Mouse (Mus musculus): ENCODE measurements around the gene Lsm5.

Lsm5 gene

DNA sequence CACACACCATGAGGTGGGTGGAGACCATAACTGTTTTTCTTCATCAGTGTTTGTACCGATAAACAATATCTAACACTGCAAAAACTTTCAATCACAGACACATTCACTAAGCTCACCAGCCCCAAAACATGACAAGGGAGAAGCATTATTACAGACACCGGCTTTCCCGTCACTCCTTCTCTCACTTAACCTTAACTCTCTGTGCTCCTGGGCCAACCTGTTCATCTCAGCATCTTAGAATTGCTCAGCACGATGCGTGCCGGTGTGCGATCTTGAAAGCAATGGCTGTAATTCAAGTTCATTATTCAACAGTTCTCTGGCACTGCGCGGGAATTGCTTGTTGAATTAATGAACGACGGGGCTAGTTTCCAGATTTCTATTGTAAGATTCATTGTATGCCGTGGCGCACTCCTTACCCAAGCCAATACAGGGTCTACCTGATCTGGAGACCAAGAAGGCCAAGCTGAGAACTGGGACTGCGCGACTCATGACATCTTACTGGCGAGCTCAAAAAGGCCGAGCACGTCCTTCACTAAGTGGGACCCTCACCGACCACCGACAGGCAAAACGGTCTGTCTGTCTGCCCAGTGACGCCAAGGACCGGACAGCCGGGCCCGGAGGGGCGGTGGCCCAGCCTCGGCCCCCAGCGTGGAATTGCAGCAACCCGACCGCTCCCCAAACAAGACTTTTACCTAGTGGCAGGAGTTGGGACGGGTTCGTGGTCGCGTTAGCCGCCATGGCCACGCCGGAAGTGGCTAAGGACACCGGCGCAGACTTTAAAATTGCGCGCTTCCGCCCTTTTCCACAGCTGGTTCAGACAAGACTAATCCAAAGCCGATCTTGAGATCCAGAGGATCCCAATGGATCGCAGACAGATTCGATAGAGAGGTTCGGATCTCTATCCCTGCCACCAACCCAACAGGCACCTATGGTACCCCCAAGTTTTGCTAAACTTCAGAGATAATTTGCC lies at the start of gene Lsm5:
Gene Lsm5 (minus strand): TSS at position 780 of the 970 bp plus-strand sequence.
- in situ Hi-C loops (cut with MboI, MseI), result loop anchor here (10.0 kb wide), 2 partner anchors 91 to 1001 kb away; partner anchors contain the start of genes Kbtbd2 and Lancl2

DNA sequence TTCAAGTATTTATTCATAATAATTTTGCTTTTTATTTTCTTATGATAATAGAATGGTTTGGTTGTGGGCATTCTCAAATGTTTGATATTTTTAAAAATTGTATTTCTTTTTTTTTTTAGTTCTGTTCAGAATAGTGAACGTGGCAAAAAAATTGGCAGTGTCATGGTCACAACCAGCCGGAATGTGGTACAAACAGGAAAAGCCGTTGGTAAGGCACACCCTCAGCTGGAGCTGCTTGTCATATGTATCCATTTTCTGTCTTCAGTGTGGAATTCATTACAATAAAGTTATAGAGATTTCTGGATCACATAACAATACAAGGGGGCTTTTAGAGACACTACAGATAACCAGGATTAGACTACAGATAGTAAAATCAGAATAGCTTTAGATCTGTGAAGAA lies 49.2 kb upstream of the Lsm5 start:
- in situ Hi-C loops (cut with MboI, MseI), result no loop called here

DNA sequence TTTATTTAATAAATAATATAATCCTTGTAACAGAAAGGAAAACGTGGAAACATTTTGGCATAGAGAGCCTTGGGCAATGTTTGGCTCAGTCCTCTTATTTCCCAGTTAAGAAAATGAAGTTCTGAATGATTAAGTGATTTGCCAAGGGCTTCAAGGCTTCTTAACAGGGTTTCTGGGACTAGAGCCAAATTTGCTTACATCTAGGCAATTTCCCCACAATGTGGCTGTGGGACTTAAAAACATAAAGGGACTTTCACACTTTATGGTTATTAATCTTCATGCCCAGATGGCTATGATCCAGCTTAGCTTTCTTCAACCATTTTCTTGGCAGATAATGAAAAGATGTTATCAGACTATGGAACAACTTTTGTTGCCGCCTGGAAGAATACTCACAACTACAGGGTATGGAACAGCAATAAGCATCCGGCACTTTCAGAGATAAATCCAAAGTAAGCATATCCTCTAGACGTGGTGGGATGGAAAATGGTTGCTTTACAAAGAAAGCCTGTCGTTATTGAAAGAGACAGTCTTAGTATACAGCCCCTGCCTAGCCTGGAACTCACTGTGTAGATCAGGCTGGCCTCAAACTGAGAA lies 41.5 kb upstream of the Lsm5 start:
- in situ Hi-C loops (cut with MboI, MseI), result no loop called here

DNA sequence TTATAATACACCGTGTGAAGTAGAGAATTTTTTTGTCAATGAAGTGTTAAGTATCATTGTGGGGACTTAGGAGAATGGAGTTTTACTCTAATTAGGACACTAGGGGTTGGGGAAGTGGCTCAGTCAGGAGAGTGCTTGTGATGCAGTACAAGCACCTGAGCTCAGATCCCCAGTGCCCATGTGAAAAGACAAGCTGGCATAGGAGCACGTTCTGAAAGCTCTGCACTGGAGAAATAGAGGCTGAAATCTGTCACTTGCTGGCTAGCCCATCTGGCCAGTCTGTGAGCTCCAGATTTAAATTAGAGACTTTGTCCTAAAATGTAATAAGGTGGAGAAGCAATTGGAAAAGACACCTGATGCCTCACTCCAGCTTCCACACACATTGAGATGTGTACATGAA lies 28.0 kb upstream of the Lsm5 start:
- in situ Hi-C loops (cut with MboI, MseI), result no loop called here

DNA sequence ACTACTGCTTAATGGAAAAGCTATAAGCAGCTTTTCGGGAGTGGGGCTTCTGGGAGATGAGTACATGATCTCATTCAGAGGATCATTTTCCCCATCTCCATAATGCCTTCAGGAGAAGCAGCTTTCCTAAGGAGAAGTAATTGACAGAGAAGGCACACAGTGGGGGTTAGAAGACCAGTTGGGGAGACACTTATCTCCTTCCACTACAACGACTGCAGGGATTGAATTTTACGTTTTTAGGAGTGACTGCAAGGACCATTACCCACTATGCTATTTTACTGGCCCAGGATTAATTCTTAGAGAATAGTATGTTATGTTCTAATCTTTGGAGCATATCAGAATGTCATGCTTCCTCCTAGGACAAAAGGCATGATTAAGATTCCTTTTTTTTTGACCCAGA lies 16.4 kb upstream of the Lsm5 start:
- in situ Hi-C loops (cut with MboI, MseI), result no loop called here

DNA sequence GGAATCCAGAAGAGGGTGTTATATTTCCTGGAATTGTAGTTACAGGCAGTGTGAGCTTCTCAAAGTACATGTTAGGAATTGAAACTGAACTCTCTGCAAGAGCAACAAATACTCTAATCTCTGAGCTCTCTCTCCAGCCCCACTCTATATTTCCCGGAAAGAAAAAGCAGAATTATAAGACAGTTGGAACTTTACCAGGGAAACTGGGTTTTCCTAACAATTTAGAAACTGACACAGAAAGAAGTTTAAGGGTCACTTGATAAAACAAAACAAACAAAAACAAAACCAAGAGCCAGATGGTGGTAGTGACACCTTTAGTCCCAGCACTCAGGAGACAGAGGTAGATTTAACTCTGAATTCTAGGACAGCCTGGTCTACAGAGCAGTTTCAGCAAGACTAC lies 14.6 kb upstream of the Lsm5 start:
- in situ Hi-C loops (cut with MboI, MseI), result loop anchor here (5.0 kb wide), 1 partner anchor 818 kb away; the partner anchor contains the start of gene Ppm1k

DNA sequence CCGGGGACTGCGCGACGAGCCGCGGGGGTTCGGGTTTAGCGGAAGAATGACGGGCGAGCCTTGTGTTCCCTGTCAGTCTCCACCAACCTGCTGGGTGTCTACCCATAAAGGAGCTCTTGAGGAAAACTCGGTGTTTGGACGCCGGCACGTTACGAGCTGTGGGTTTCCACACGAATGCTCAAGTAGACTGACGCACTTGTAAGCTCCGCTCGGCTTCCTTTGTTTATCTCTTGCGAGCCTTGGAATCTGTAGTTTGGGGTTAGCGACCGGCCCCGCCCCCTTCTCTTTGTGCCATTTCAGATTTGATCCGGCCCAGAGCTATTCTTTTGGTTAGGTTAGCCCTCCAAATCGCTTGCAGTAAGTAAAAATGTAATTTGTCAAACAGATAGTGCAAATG lies 10.8 kb upstream of the Lsm5 start:
- in situ Hi-C loops (cut with MboI, MseI), result loop anchor here (5.0 kb wide), 1 partner anchor 822 kb away; the partner anchor contains the start of gene Ppm1k

DNA sequence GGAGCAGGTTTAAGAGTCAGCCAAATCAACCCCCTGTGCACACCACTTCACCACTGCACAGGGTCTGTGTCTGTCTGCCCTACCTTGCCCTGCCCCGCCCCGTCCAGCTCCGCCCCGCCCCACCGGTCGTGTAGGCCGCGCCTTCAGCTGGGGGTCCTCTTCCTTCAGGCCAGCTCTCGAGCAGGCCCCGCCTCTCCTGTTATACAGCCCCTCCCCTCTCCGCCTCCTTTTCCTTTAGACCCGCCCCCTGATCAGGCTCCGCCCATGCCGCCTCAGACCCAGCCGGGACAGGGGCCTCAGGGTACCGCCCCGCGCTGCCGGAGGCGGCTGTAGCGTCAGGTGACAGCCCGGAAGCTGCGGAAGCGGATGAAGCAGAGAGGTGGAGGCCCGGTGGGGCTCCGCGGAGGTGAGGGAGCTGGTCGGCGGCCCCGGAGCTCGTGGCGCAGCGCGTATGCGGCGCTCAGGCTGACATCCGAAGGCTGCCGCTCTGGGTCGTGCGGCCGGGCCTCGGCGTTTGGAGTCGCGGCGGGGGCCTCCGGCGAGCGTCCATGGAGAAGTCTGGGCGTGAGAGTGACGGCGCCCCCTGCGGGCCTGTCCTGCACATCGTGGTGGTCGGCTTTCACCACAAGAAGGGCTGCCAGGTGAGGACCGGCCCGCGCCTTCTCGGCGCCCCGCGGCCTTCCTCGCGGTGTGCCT lies 10.2 kb upstream of the Lsm5 start, which contains the start of gene Avl9:
Gene Avl9 (plus strand): TSS at position 326 of the 696 bp plus-strand sequence.
- in situ Hi-C loops (cut with MboI, MseI), result loop anchor here (5.0 kb wide), 2 partner anchors 208 to 823 kb away; partner anchors contain the start of genes Nt5c3, Ppm1k and Vmn1r4

DNA sequence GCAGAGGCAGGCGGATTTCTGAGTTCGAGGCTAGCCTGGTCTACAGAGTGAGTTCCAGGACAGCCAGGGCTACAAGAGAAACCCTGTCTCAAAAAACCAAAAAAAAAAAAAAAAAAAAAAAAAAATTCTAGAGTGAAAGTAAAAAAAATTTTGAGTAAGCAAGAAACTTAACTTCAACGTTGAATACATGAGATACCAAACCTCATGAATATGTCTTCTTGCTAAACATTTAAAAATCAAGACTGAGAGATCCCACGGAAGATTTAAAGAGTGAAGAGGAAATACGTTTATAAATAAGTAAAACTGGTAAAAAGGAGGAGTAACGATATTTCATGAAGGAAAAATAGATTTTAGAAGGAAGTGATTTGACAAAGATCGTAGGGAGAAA lies 9.7 kb upstream of the Lsm5 start:
- in situ Hi-C loops (cut with MboI, MseI), result loop anchor here (5.0 kb wide), 1 partner anchor 208 kb away; the partner anchor contains the start of genes Nt5c3 and Vmn1r4

DNA sequence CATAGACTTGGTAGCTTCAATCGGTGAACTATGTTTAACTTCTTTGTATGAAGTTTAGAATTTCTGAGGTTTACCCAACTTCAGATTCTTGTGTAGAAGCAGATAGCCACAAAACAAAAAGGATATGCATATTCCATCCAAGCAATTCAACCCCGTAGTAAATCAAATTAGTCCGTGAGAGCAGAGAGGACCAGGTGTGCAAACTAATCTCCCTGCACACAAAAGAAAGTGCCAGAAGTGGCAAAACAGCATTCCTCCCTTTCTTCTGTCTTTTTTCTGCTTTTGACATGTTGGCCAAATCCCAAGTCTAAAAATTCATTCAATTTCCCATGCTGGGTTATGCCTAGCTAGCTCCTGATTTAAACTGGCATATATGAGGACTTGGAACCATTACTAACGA lies 12.1 kb downstream of the Lsm5 start:
- in situ Hi-C loops (cut with MboI, MseI), result loop anchor here (25.0 kb wide), 1 partner anchor 630 kb away; no protein-coding TSS in a partner anchor

DNA sequence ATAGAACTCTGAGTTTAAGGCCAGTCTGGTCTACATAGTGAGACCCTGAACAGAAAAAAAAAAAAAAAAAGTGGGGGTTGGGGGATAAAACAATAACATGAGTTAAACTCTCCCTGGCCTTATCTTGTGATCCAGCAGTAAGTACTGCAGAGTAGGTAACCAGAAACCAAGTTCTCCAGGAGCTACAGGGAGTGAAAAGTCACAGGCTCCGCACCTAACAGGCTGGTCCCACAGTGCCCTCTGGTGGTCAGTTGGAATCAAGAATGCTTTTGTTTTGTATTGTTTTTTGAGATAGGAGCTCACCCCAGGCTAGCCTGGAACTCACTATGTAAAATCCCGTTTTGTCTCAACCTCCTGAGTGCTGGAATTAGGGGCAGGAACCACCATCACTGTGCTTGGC lies 13.3 kb downstream of the Lsm5 start:
- in situ Hi-C loops (cut with MboI, MseI), result loop anchor here (25.0 kb wide), 1 partner anchor 629 kb away; no protein-coding TSS in a partner anchor

DNA sequence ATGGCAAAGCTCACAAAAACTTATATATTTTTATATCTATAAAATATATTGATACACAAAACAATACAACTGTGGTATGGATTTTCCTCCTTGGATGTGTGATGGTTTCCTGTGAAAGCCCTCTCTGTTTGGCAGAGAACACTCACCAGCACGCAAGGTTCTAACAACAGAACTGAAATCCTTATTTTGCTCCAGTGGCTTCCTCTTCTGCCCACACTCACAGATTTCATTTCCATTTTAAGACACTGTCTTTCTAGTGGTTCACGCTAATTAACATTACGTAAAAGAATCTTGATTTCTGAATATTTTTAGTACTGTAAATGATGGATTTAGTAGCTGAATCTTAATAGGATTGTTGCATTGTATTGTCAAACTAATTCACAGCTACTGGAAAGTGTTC lies 16.3 kb downstream of the Lsm5 start:
- in situ Hi-C loops (cut with MboI, MseI), result loop anchor here (10.0 to 25.0 kb wide), 2 partner anchors 203 to 626 kb away; no protein-coding TSS in a partner anchor

DNA sequence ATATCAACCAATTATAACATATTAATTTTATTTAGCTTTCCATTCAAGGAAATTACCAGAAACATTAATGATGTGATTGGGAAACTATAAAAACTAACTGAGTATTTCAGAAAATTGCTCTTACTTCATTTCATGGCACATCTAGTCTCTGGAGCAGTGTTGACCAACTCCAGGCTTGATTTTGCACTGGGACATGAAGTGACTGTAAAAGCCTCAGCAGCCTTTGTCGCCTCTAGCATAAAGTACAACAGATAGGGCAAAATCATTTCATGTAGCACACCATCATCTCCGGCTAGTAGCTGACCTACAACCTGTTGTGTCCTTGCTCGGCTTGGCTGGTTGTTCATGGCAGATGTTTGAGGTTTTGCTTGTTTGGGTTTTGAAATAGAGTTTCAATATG lies 40.1 kb downstream of the Lsm5 start:
- in situ Hi-C loops (cut with MboI, MseI), result no loop called here

DNA sequence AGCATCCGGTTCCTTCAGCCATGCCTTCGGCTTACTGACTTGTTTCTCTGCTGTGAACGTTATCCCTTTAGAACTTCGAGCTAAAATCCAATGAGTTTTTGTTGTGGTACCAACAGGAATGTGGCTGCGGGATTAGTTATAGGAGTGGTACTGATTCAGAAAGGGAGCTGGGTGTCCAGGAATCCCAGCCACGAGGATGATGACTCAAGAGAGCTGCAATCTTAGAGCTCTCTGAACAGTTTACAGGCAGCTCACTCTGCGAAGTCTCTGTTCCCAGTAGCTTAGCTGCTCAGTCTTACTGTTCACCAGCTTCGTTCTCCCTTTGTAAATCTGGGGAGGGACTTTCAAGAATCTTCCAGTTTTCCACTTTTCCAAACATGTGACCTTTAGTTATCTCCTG lies 49.1 kb downstream of the Lsm5 start:
- in situ Hi-C loops (cut with MboI, MseI), result no loop called here

DNA sequence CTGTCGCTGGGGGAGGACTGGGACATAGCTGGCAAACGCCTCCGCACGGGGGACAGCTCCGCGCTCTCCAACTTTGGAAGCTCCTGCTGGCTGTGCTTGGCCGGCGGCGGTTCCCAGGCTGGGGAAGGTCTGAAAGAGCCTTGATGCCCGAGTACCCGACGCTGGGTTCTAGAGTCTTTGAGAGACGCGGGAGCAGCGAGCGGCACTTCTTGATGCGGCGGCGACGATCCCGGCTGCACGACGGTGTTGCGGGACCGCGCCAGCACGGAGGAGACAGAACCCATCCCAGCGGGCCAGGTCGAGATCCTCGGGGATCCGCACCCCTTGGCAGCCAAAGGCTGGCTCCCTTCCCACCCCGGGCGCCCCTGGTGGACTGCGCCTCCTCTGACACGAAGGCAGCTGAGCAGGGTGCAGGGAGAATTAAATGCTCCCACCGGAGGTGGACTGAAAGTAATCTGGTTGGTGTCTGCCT lies 52.4 kb downstream of the Lsm5 start:
- in situ Hi-C loops (cut with MboI, MseI), result no loop called here

All from T-helper 1 cell (primary cell).